Mouse (Mus musculus) megakaryocyte, embryonic 14.5 days (primary cell): ENCODE measurements around the gene 9430097D07Rik.

Experiments used
- FLI1 ChIP-seq: IDR thresholded peaks from 2 replicates; pipeline ENCODE4 v1.6.1; 2012; ENCODE audit warnings: low read length, inconsistent platforms, mixed read lengths
- GATA1 ChIP-seq: IDR thresholded peaks from 3 replicates; pipeline ENCODE4 v1.6.1; 2012; ENCODE audit warnings: mixed read lengths, low read length, inconsistent platforms, borderline replicate concordance

GRCm38 (mm10) chr2:32546951-32547350 is 28.5 kb downstream of the 9430097D07Rik start:
- no peak for TF ChIP-seq GATA1
- no peak for TF ChIP-seq FLI1
